Mouse (Mus musculus): Measurements from ENCODE around the gene Chid1.

DNA sequence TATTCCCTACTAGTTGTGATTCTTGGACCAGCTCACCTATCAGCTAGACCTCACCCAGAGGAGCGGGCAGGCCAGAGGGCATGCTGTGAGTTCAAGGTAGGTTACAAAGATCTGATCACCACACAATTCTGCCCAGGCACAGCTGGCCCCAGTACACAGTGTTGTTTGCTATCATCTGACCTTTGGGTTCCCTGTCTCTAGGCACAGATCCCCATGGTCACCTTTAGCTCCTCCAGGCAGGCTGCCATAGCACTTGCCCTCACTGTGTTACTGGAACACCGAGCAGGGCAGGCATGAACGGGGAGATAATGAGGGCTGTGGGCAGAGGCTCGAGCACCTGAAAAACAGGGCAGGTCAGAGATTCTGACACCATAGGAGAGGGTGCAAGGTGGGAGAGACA is 22.0 kb downstream of the Chid1 start:
- TF ChIP-seq CTCF (IDR thresholded peaks at IDR 0.05; ENCODE audit: insufficient read depth, low read depth, low read length) (no peak), POLR2A (IDR thresholded peaks at IDR 0.05; ENCODE audit: insufficient read depth, low read depth, low read length) (no peak)
